Mouse (Mus musculus) hindbrain, embryonic 14.5 days (tissue): ENCODE data around the gene Gm28051. TPM values are rescaled to one million over a fixed set of nuclear protein-coding genes. Genes with fewer than 3 reads are reported as not detected.

Experiments
- ATAC-seq: fragments of 200-750 bp; cut with Nextera tagmentation; 2 replicates; pipeline ENCODE4 v1.8.0; 2017; ENCODE audit warnings: moderate number of reproducible peaks, mild to moderate bottlenecking, moderate TSS enrichment, moderate library complexity; ENCODE audit not compliant: low FRiP score
- DNase-seq: peaks from one replicate; pipeline ENCODE4 v3.0.0-alpha.2; 2015; ENCODE audit warnings: low spot score
- H3K27ac ChIP-seq: fragments of 300-500 bp; sonication (generic); 2 replicates; pipeline ENCODE4 v1.5.1; 2014; ENCODE audit warnings: mild to moderate bottlenecking, moderate library complexity
- H3K27me3 ChIP-seq: fragments of 300-500 bp; sonication (generic); 2 replicates; pipeline ENCODE4 v1.6.1; 2014; ENCODE audit warnings: mild to moderate bottlenecking, low read length, mixed read lengths; ENCODE audit not compliant: control insufficient read depth, insufficient read depth
- H3K36me3 ChIP-seq: fragments of 300-500 bp; sonication (generic); replicated peaks from 2 replicates; pipeline ENCODE4 v1.6.1; 2014; ENCODE audit not compliant: control insufficient read depth, insufficient read depth
- H3K4me1 ChIP-seq: fragments of 300-500 bp; sonication (generic); replicated peaks from 2 replicates; pipeline ENCODE4 v1.6.1; 2014; ENCODE audit warnings: antibody characterized with exemption, low read length, mixed read lengths; ENCODE audit not compliant: control insufficient read depth, insufficient read depth
- H3K4me2 ChIP-seq: fragments of 300-500 bp; sonication (generic); replicated peaks from 2 replicates; pipeline ENCODE4 v1.6.1; 2014; ENCODE audit warnings: mild to moderate bottlenecking, moderate library complexity
- H3K4me3 ChIP-seq: fragments of 300-500 bp; sonication (generic); replicated peaks from 2 replicates; pipeline ENCODE4 v1.5.1; 2014; ENCODE audit warnings: mild to moderate bottlenecking, low read length
- H3K9ac ChIP-seq: fragments of 300-500 bp; sonication (generic); 2 replicates; pipeline ENCODE4 v1.6.1; 2014
- H3K9me3 ChIP-seq: fragments of 300-500 bp; sonication (generic); 2 replicates; pipeline ENCODE4 v1.6.1; 2016; ENCODE audit warnings: low read length; ENCODE audit not compliant: control insufficient read depth
- WGBS: fragments of 180-500 bp; shearing (Covaris S2); extraction: QIAGEN DNeasy Blood & Tissue Kit; methylation state at CpG from one replicate; pipeline ENCODE4 v1.1.7; 2014; 5-methylcytosine and 5-hydroxymethylcytosine counted together
- polyA plus RNA-seq: library from polyadenylated mRNA; unstranded; fragments of >200 nt; fragmentation: Nextera tagmentation; extraction: Ambion mirVana; gene quantifications from 2 replicates; pipeline ENCODE4 v1.2.1, GENCODE M21; 2014

The Gm28051 gene
- polyA plus RNA-seq, 1 experiment from 2014 or later: not detected

GRCm38 (mm10) chr12:102703921-102704408, 53.6 kb downstream of the Gm28051 start:
- 4% methylated on average over 17 of the region's 17 CpGs for whole genome bisulfite sequencing
- peaks cover 29% of the 10 kb centered on the region for H3K4me1 ChIP-seq
- ATAC-seq (peak; percentile 3; the same call in 1 of the 2 replicates), DNase-seq (no peak)
- peak overlapping the region; percentile 72 for H3K9ac ChIP-seq
- H3K9me3 ChIP-seq: no peaks in the 10 kb centered on the region
- no peaks in the 10 kb centered on the region for H3K36me3 ChIP-seq
- H3K4me3 ChIP-seq: peak overlapping the region; percentile 65
- 0 out of 2 replicates have a peak overlapping the region, but pooled peaks have one; percentile 49 for H3K27ac ChIP-seq
- peak overlapping the region; percentile 80 for H3K4me2 ChIP-seq
- no peaks in the 10 kb centered on the region for H3K27me3 ChIP-seq

- H3K9ac ChIP-seq: peak overlapping the region; percentile 72
- ATAC-seq: no peak
- no peaks in the 10 kb centered on the region for H3K27me3 ChIP-seq
- peak overlapping the region; percentile 80 for H3K4me2 ChIP-seq
- 16% methylated on average over 6 of the region's 6 CpGs for WGBS
- H3K36me3 ChIP-seq: no peaks in the 10 kb centered on the region
- H3K9me3 ChIP-seq: no peaks in the 10 kb centered on the region
- DNase-seq: no peak
- H3K4me1 ChIP-seq: peaks cover 31% of the 10 kb centered on the region
- H3K27ac ChIP-seq: peak overlapping the region; percentile 38; the same call in 1 of the 2 replicates
- H3K4me3 ChIP-seq: peak overlapping the region; percentile 65
These were observed 54.1 kb downstream of the Gm28051 start for GRCm38 (mm10) chr12:102703441-102703840.

GRCm38 (mm10) chr12:102703111-102703412, 54.5 kb downstream of the Gm28051 start:
- H3K9ac ChIP-seq: peak overlapping the region; percentile 72; the same call in 1 of the 2 replicates
- peaks cover 35% of the 10 kb centered on the region for H3K4me1 ChIP-seq
- peak overlapping the region; percentile 38 for H3K27ac ChIP-seq
- H3K27me3 ChIP-seq: no peaks in the 10 kb centered on the region
- peak overlapping the region; percentile 80 for H3K4me2 ChIP-seq
- peak; percentile 60 for DNase-seq
- H3K36me3 ChIP-seq: no peaks in the 10 kb centered on the region
- no peaks in the 10 kb centered on the region for H3K9me3 ChIP-seq
- ATAC-seq: no peak
- H3K4me3 ChIP-seq: peak overlapping the region; percentile 65
- WGBS: 4% methylated on average over 4 of the region's 4 CpGs

GRCm38 (mm10) chr12:102702356-102703110, 55.0 kb downstream of the Gm28051 start:
- H3K4me1 ChIP-seq: peaks cover 38% of the 10 kb centered on the region
- peak overlapping the region; percentile 18; the same call in 1 of the 2 replicates for H3K9ac ChIP-seq
- no peaks in the 10 kb centered on the region for H3K27me3 ChIP-seq
- no peaks in the 10 kb centered on the region for H3K36me3 ChIP-seq
- ATAC-seq (no peak), DNase-seq (peak; percentile 90)
- 4% methylated on average over 15 of the region's 15 CpGs for WGBS
- no peaks in the 10 kb centered on the region for H3K9me3 ChIP-seq
- H3K27ac ChIP-seq: peak overlapping the region; percentile 38
- H3K4me3 ChIP-seq: peak overlapping the region; percentile 65
- H3K4me2 ChIP-seq: peak overlapping the region; percentile 80

GRCm38 (mm10) chr12:102701691-102702207, 55.8 kb downstream of the Gm28051 start:
- 91% methylated on average over 5 of the region's 5 CpGs for WGBS
- Histone ChIP-seq H3K9ac (no peak overlapping the region), H3K4me3 (0 out of 2 replicates have a peak overlapping the region, but pooled peaks have one; percentile 8), H3K4me1 (peaks cover 38% of the 10 kb centered on the region), H3K4me2 (peak overlapping the region; percentile 80), H3K36me3 (no peaks in the 10 kb centered on the region), H3K27me3 (no peaks in the 10 kb centered on the region), H3K27ac (no peak overlapping the region), H3K9me3 (no peaks in the 10 kb centered on the region)
- DNase-seq (no peak), ATAC-seq (no peak)

- Histone ChIP-seq H3K27me3 (no peaks in the 10 kb centered on the region), H3K4me3 (no peak overlapping the region), H3K9ac (no peak overlapping the region), H3K36me3 (no peaks in the 10 kb centered on the region), H3K4me1 (peaks cover 43% of the 10 kb centered on the region), H3K27ac (no peak overlapping the region), H3K9me3 (no peaks in the 10 kb centered on the region), H3K4me2 (no peak overlapping the region)
- DNase-seq (no peak), ATAC-seq (no peak)
- 70% methylated on average over 12 of the region's 12 CpGs for WGBS
These were observed 57.1 kb downstream of the Gm28051 start for GRCm38 (mm10) chr12:102700453-102700852.

- H3K27me3 ChIP-seq: no peaks in the 10 kb centered on the region
- no peak overlapping the region for H3K4me2 ChIP-seq
- ATAC-seq (no peak), DNase-seq (no peak)
- H3K27ac ChIP-seq: peak overlapping the region; percentile 32; the same call in 1 of the 2 replicates
- no peak overlapping the region for H3K4me3 ChIP-seq
- peaks cover 43% of the 10 kb centered on the region for H3K4me1 ChIP-seq
- H3K36me3 ChIP-seq: no peaks in the 10 kb centered on the region
- no peaks in the 10 kb centered on the region for H3K9me3 ChIP-seq
- 9% methylated on average over 1 of the region's 1 CpGs for WGBS
- H3K9ac ChIP-seq: no peak overlapping the region
These were observed 58.4 kb downstream of the Gm28051 start for GRCm38 (mm10) chr12:102699156-102699555.

GRCm38 (mm10) chr12:102698089-102698684, 59.4 kb downstream of the Gm28051 start:
- Histone ChIP-seq H3K4me2 (no peak overlapping the region), H3K27me3 (no peaks in the 10 kb centered on the region), H3K36me3 (no peaks in the 10 kb centered on the region), H3K4me1 (peaks cover 33% of the 10 kb centered on the region), H3K4me3 (no peak overlapping the region), H3K9ac (no peak overlapping the region; the same call in 1 of the 2 replicates), H3K27ac (peak overlapping the region; percentile 32; the same call in 1 of the 2 replicates), H3K9me3 (no peaks in the 10 kb centered on the region)
- peak; percentile 22; the same call in 1 of the 2 replicates for ATAC-seq
- no peak for DNase-seq
- 18% methylated on average over 1 of the region's 1 CpGs for WGBS

GRCm38 (mm10) chr12:102697381-102697780, 60.2 kb downstream of the Gm28051 start:
- Histone ChIP-seq H3K9ac (no peak overlapping the region), H3K4me1 (peaks cover 25% of the 10 kb centered on the region), H3K27ac (no peak overlapping the region), H3K4me2 (no peak overlapping the region), H3K36me3 (no peaks in the 10 kb centered on the region), H3K27me3 (no peaks in the 10 kb centered on the region), H3K9me3 (no peaks in the 10 kb centered on the region), H3K4me3 (no peak overlapping the region)
- 81% methylated on average over 7 of the region's 7 CpGs for WGBS
- no peak for DNase-seq
- no peak for ATAC-seq
